Mouse (Mus musculus): Measurements from ENCODE around the gene Slco2b1. TPM values are rescaled to one million over a fixed set of nuclear protein-coding genes. Genes with fewer than 3 reads are reported as not detected.
"Not testable (repeated sequence)": the region's sequence is repeated elsewhere in the genome, so short reads cannot be mapped to it uniquely, and the experiment has no call there.

The Slco2b1 gene
- total RNA-seq (2018; cell fraction: chromatin; rRNA removed), result 10 to 100 TPM in 3 of 26 experiments, 1 to 10 TPM in 6, under 1 TPM in 7, not detected in 10; 0.19 to 14.7 (median 2.9) TPM
- total RNA-seq (2018; cell fraction: cytosol; rRNA removed), result 10 to 100 TPM in 2 of 26 experiments, 1 to 10 TPM in 11, under 1 TPM in 12, not detected in 1; 0.04 to 12.3 (median 4.5) TPM
- total RNA-seq (2018; cell fraction: nucleus; rRNA removed), result 10 to 100 TPM in 4 of 26 experiments, 1 to 10 TPM in 9, under 1 TPM in 4, not detected in 9; 0.10 to 14.2 (median 6.4) TPM
- 9.7 to 16.8 TPM (median 10.0 TPM) in 3 replicates for polyA plus RNA-seq (2018)

DNA sequence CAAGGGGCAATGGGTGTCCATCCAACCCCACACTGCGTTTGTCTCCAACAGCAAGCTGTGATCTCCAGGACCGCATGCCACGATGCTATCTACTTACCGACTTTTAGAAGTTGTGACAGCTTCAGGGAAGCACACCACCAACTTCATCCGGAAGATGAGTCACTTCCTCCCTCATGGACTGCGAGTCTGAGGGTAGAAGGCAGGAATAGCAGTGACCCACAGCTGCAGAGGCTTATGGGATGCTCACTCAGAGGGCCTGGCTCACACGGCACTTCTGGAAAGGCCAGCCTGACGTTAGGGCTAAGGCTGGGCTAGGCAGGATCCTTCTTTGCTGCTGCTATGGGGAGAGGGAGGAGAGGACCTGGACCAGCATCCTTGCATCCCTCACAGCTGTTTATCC is at the start of gene Slco2b1:
TSS of gene Slco2b1 (minus strand) at position 175 of the 400 bp plus-strand sequence.
- Histone ChIP-seq H3K4me3 (ENCODE audit: inconsistent target) (no peak within 1 kb of the TSS), H3K36me3 (ENCODE audit: inconsistent target) (no peaks in the 10 kb centered on the region), H3K79me2 (ENCODE audit: inconsistent target) (no peaks in the 10 kb centered on the region), H3K27ac (peak within 1 kb of the TSS; percentile 66)
- 23% methylated on average over 8 of the region's 8 CpGs for WGBS (ENCODE audit: missing documents)

DNA sequence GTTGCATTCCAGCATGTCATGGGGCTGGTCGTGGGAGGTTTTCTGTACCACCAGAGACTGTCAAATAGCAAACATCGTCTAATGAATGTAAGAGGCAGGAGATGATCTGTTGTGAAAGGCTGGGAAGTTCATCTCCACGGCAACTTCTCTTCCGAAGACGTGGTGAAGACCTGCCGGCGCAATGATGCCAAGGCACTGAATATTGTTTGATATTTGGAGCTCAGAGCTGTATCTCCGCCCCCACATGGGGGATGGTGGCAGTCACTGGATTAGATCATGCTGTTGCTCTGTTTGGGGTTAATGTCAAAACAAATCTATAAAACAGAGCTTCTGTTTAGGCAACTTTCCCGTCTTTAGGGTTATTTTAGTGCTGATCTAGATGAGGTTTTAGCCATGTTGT is 28.1 kb upstream of the Slco2b1 start:
- H3K27ac ChIP-seq, result no peak overlapping the region
- H3K4me3 ChIP-seq (ENCODE audit: inconsistent target), result no peak overlapping the region
- no peaks in the 10 kb centered on the region for H3K36me3 ChIP-seq (ENCODE audit: inconsistent target)
- WGBS (ENCODE audit: missing documents), result 82% methylated on average over 9 of the region's 9 CpGs
- no peaks in the 10 kb centered on the region for H3K79me2 ChIP-seq (ENCODE audit: inconsistent target)

GRCm38 (mm10) chr7:99735491-99735890 is 24.4 kb upstream of the Slco2b1 start:
- 97% methylated on average over 8 of the region's 9 CpGs for WGBS (ENCODE audit: missing documents)
- H3K27ac ChIP-seq; H3K36me3 ChIP-seq (ENCODE audit: inconsistent target); H3K4me3 ChIP-seq (ENCODE audit: inconsistent target); H3K79me2 ChIP-seq (ENCODE audit: inconsistent target): not testable (repeated sequence)

DNA sequence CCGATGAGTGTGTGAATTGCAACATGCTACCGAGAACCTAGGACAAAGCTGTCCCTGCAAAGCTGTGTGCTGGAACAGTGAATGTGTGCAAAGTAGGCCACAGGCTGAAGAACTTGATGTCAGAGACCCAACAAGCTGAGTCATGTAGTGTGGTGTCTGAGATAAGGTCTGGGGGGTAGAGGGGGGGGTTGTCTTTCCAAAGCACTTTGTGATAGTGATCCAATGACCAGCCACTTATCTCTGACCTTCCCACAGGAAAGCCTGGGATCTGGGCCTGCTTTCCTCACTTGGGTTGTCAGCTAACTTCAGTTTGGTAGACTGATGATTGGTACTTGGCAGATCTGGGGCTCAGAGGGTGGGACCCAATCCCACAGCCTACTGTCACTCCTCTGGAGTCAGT is 23.5 kb upstream of the Slco2b1 start:
- no peak overlapping the region for H3K27ac ChIP-seq
- no peak overlapping the region for H3K4me3 ChIP-seq (ENCODE audit: inconsistent target)
- WGBS (ENCODE audit: missing documents), result 42% methylated on average over 2 of the region's 2 CpGs
- no peaks in the 10 kb centered on the region for H3K79me2 ChIP-seq (ENCODE audit: inconsistent target)
- no peaks in the 10 kb centered on the region for H3K36me3 ChIP-seq (ENCODE audit: inconsistent target)

DNA sequence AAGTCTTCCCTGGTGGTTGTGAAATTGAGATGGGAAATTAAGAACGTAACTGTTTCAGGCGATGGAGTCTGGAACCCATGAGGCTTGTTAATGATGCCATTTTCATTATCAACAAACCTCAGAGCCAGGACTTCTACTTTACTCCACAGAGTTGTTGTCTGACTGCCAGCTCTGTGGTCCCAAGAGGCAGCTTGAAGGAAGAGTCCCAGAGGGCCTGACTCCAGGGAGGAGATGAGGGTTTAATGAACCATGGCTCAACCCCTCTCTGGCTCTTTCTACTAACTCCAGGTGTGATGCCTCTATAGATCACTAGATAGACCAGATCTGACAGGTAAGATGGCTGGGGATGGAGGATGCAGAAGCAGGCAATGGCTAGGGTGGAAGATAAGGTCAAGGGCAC is 18.8 kb upstream of the Slco2b1 start, which contains the start of gene Olfr520:
TSS of gene Olfr520 (plus strand) at position 301 of the 400 bp plus-strand sequence.
- no peaks in the 10 kb centered on the region for H3K36me3 ChIP-seq (ENCODE audit: inconsistent target)
- no peak within 1 kb of the TSS for H3K4me3 ChIP-seq (ENCODE audit: inconsistent target)
- no peaks in the 10 kb centered on the region for H3K79me2 ChIP-seq (ENCODE audit: inconsistent target)
- no peak within 1 kb of the TSS for H3K27ac ChIP-seq
- 95% methylated on average over 2 of the region's 2 CpGs for WGBS (ENCODE audit: missing documents)

GRCm38 (mm10) chr7:99716536-99716935 is 5.4 kb upstream of the Slco2b1 start:
- no peak overlapping the region for H3K4me3 ChIP-seq (ENCODE audit: inconsistent target)
- H3K27ac ChIP-seq, result no peak overlapping the region
- 100% methylated on average over 2 of the region's 2 CpGs for WGBS (ENCODE audit: missing documents)
- no peaks in the 10 kb centered on the region for H3K36me3 ChIP-seq (ENCODE audit: inconsistent target)
- H3K79me2 ChIP-seq (ENCODE audit: inconsistent target), result no peaks in the 10 kb centered on the region

GRCm38 (mm10) chr7:99712431-99712830 is 1.3 kb upstream of the Slco2b1 start:
- 98% methylated on average over 4 of the region's 4 CpGs for WGBS (ENCODE audit: missing documents)
- Histone ChIP-seq H3K4me3 (ENCODE audit: inconsistent target) (no peak overlapping the region), H3K36me3 (ENCODE audit: inconsistent target) (no peaks in the 10 kb centered on the region), H3K79me2 (ENCODE audit: inconsistent target) (no peaks in the 10 kb centered on the region), H3K27ac (no peak overlapping the region)

- H3K4me3 ChIP-seq (ENCODE audit: inconsistent target), result no peak overlapping the region
- H3K27ac ChIP-seq, result peak overlapping the region; percentile 66
- H3K36me3 ChIP-seq (ENCODE audit: inconsistent target), result no peaks in the 10 kb centered on the region
- no peaks in the 10 kb centered on the region for H3K79me2 ChIP-seq (ENCODE audit: inconsistent target)
- WGBS (ENCODE audit: missing documents), result 27% methylated on average over 1 of the region's 1 CpGs
Observed at GRCm38 (mm10) chr7:99710476-99710875, 664 bp downstream of the Slco2b1 start.

- Histone ChIP-seq H3K36me3 (ENCODE audit: inconsistent target) (no peaks in the 10 kb centered on the region), H3K27ac (0 out of 2 replicates have a peak overlapping the region, but pooled peaks have one; percentile 66), H3K79me2 (ENCODE audit: inconsistent target) (no peaks in the 10 kb centered on the region), H3K4me3 (ENCODE audit: inconsistent target) (no peak overlapping the region)
- 84% methylated on average over 7 of the region's 7 CpGs for WGBS (ENCODE audit: missing documents)
Observed at GRCm38 (mm10) chr7:99709992-99710391, 1.1 kb downstream of the Slco2b1 start.

DNA sequence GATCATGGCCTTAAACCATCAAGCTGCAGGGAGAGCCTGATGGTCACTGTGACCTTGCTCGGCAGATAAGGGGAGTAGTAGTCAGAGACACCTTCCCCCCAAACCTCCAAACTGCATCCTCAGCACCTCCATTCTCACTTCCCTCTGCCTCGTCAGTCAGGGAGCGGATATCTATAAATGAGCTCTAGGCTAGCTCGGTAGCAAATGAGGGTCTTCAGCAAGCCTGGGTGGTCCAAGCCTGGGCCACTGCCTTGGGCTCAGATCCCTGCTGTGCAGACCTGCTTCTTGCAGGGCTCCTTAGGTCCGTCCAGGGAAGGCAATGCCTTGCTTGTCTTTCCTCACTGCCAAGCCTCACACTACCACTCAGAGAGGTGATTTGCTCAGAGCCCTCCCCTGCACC is 2.4 kb downstream of the Slco2b1 start:
- WGBS (ENCODE audit: missing documents), result 58% methylated on average over 5 of the region's 5 CpGs
- Histone ChIP-seq H3K4me3 (ENCODE audit: inconsistent target) (no peak overlapping the region), H3K27ac (peak overlapping the region; percentile 27; the same call in 1 of the 2 replicates), H3K36me3 (ENCODE audit: inconsistent target) (no peaks in the 10 kb centered on the region), H3K79me2 (ENCODE audit: inconsistent target) (no peaks in the 10 kb centered on the region)

DNA sequence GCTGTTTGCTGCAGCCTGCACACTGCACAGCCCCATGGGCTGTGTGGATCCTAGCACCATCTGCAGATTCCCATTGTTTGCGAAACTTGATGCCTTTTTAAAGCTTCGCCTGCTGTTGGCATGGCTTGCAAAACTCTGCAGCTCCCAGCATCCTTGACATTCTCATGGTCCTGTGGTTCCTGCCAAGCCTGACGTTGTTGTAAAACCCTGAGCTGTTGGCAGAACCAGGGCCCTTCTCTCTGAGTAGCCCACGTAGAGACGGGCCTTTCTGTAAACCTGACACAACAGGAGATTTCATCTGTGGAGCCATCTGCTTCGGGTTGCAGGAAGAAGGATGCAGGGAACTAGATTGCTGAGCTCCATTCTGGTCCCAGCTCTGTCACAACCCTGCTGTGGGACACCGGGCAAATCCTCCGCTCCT is 2.8 kb downstream of the Slco2b1 start:
- 86% methylated on average over 8 of the region's 8 CpGs for WGBS (ENCODE audit: missing documents)

GRCm38 (mm10) chr7:99707671-99708070 is 3.5 kb downstream of the Slco2b1 start:
- H3K4me3 ChIP-seq (ENCODE audit: inconsistent target), result no peak overlapping the region
- H3K27ac ChIP-seq, result peak overlapping the region; percentile 27
- H3K36me3 ChIP-seq (ENCODE audit: inconsistent target), result no peaks in the 10 kb centered on the region
- 90% methylated on average over 6 of the region's 6 CpGs for WGBS (ENCODE audit: missing documents)
- H3K79me2 ChIP-seq (ENCODE audit: inconsistent target), result no peaks in the 10 kb centered on the region

More for the DNA sequence above, 2.8 kb downstream of the Slco2b1 start:
- H3K79me2 ChIP-seq (ENCODE audit: inconsistent target), result no peaks in the 10 kb centered on the region
- H3K27ac ChIP-seq, result peak overlapping the region; percentile 27; the same call in 1 of the 2 replicates
- no peak overlapping the region for H3K4me3 ChIP-seq (ENCODE audit: inconsistent target)
- H3K36me3 ChIP-seq (ENCODE audit: inconsistent target), result no peaks in the 10 kb centered on the region

DNA sequence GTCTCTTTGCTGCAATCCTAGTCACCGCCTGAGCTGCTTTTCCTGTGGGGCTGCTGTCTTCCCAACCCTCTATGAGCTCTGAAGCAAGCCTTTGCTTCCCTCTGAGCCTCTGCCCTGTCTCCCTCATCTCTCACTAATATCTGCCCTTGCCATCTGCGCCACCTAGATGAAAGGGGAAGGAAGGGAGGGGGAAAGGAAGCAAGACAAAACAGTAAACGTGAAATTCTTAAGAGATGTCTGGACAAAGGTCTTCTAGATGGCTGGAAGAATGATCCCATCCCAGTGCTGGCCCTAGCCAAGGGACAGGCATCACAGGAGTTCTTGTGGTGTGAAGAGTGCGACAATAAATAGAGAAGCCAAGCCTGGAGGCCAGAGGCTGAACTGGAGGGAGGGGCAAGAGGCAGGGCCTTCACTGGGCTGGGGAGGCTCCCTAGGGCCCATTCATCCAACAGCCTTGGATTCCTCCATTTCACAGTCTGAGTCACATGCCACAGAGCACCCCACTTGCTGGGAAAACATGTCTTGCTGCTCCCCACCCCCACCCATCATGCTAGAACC is 4.0 kb downstream of the Slco2b1 start:
- 32% methylated on average over 4 of the region's 4 CpGs for WGBS (ENCODE audit: missing documents)
- H3K4me3 ChIP-seq (ENCODE audit: inconsistent target), result no peak overlapping the region
- peak overlapping the region; percentile 27 for H3K27ac ChIP-seq

DNA sequence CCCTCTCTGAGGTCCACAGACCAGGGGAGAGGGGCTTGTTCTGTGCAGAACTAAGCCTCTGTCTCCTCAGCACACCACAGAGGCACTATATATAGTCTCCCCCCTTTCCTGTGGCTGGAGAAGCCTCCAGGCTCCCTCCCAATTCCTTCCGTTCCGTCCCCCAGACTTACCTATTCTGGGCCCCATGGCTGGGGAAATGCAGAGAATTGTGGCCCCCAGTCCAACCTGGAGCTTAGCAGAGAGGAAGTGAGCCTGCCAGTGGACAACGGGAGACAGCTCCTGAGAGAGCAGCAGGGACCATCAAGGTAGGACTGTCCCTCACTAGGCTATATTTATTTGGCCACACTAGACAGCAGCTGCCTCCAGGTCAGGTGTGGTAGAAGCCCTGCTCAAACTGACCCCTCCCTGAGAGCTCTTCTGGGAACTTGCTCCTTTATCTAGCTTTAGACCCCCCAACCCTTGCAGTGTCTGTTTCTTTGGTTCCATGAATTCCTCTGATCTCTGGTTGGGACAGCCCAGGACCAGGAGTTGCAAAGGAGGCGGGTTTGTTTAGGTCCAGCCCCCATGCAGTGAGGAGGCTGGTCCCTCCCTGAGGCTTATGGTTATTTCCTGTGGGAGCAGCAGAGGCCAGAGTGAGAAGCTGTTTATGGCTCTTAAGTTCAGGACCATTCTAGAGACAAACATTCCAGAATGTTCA is 4.7 kb downstream of the Slco2b1 start:
- 28% methylated on average over 4 of the region's 4 CpGs for WGBS (ENCODE audit: missing documents)
- Histone ChIP-seq H3K36me3 (ENCODE audit: inconsistent target) (no peaks in the 10 kb centered on the region), H3K4me3 (ENCODE audit: inconsistent target) (no peak overlapping the region; the same call in 1 of the 2 replicates), H3K79me2 (ENCODE audit: inconsistent target) (no peaks in the 10 kb centered on the region), H3K27ac (peak overlapping the region; percentile 27)

More for the DNA sequence above, 4.0 kb downstream of the Slco2b1 start:
- no peaks in the 10 kb centered on the region for H3K36me3 ChIP-seq (ENCODE audit: inconsistent target)
- H3K79me2 ChIP-seq (ENCODE audit: inconsistent target), result no peaks in the 10 kb centered on the region
